Mouse (Mus musculus) liver, embryonic 14.5 days (tissue): ENCODE data around the gene Creld1.

ENCODE experiments used
- CTCF ChIP-seq: IDR thresholded peaks from 2 replicates; pipeline ENCODE4 v1.5.1; 2016; ENCODE audit warnings: antibody characterized with exemption, low read depth, control low read depth
- EP300 ChIP-seq: IDR thresholded peaks from 2 replicates; pipeline ENCODE4 v1.6.1; 2016; ENCODE audit warnings: antibody characterized with exemption, low read depth

DNA sequence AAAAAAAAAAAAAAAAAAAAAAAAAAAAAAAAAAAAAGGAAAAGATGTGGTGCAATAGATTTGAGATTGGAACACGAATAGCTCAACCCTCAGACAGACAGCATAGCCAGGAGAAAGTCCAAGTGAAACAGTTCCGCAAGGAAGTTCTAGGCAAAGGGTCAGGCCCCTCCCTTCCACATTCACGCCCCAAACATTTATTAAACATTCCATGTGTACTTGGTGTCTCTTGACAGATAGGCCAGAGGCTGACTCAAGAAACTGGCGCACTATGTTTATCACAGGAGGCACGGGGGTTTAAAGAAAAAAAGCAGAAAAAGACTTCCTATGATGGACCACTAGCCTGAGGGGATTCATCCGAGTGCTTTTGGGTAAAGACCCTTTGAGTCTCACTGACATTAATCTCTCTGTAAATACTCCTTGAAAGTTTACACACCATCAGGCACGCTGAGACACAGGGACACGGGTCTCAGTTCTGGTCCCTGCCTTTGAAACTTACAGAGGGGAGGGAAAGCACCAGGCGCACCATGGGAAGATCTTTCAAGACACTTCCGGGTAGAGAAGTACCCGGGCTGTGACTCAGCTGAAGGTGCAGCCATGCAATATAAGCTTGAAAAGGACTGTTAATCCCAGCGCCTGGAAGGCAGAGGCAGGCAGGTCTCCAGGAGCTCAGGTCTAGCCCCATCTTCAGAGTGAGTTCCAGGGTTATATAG lies 44.2 kb upstream of the Creld1 start:
- TF ChIP-seq CTCF (no peak), EP300 (no peak)
